Comparison of ENCODE assay signal across 1 mouse cellular context in genomic region chr3:96094203-96094602, GRCm38 (mm10).
TF ChIP-seq lines count a peak whose summit lies in the region.

No protein-coding gene starts in this region.

TF ChIP-seq in MEL, 35 proteins besides CTCF, POLR2A, EP300 and RAD21 (continued from another document):
- TF ChIP-seq TAL1 (IDR thresholded peaks at IDR 0.05; ENCODE audit: low read length), result peak; percentile 46; the same call in 1 of the 2 replicates
- TF ChIP-seq POLR2AphosphoS5 (IDR thresholded peaks at IDR 0.05; ENCODE audit: borderline replicate concordance, low read depth, low read length), result no peak
- TF ChIP-seq JUND (IDR thresholded peaks at IDR 0.05; ENCODE audit: low read depth, low read length), result no peak
- TF ChIP-seq POLR2AphosphoS2 (IDR thresholded peaks at IDR 0.05; ENCODE audit: low read length), result no peak
- peak; percentile 73; the same call in 1 of the 2 replicates for TF ChIP-seq MEF2A (IDR thresholded peaks at IDR 0.05; ENCODE audit: extremely low read depth, insufficient replicate concordance, low read depth, low read length, poor library complexity, severe bottlenecking)
- TF ChIP-seq UBTF (IDR thresholded peaks at IDR 0.05; ENCODE audit: borderline replicate concordance, insufficient read depth, low read depth, low read length), result no peak
- TF ChIP-seq MYB (IDR thresholded peaks at IDR 0.05; ENCODE audit: low read depth, low read length), result no peak
- TF ChIP-seq HCFC1 (IDR thresholded peaks at IDR 0.05; ENCODE audit: low read depth, low read length), result no peak
- peak; percentile 19; the same call in 1 of the 2 replicates for TF ChIP-seq ELF1 (IDR thresholded peaks at IDR 0.05; ENCODE audit: low read depth, low read length)
- no peak for TF ChIP-seq MYC (IDR thresholded peaks at IDR 0.05; ENCODE audit: low read depth, low read length)
- TF ChIP-seq GATA1 (IDR thresholded peaks at IDR 0.05; ENCODE audit: low read depth, low read length), result peak; percentile 56; the same call in 1 of the 2 replicates
- no peak for TF ChIP-seq ETS1 (IDR thresholded peaks at IDR 0.05; ENCODE audit: low read depth, low read length)
- TF ChIP-seq KAT2A (conservative IDR thresholded peaks at IDR 0.05; ENCODE audit: low read depth, low read length), result no peak
- TF ChIP-seq BHLHE40 (IDR thresholded peaks at IDR 0.05; ENCODE audit: borderline replicate concordance, low read depth, low read length), result no peak
- no peak for TF ChIP-seq CHD2 (IDR thresholded peaks at IDR 0.05; ENCODE audit: low read length)
- no peak for TF ChIP-seq NRF1 (IDR thresholded peaks at IDR 0.05; ENCODE audit: insufficient read depth, low read depth, low read length, poor library complexity, severe bottlenecking)
- no peak; the same call in 1 of the 2 replicates for TF ChIP-seq MAZ (IDR thresholded peaks at IDR 0.05; ENCODE audit: low read depth, low read length)
- TF ChIP-seq E2F4 (IDR thresholded peaks at IDR 0.05; ENCODE audit: borderline replicate concordance, low read depth, low read length), result no peak
- TF ChIP-seq USF2 (IDR thresholded peaks at IDR 0.05; ENCODE audit: borderline replicate concordance in 1 of 2, insufficient read depth in 1 of 2, low read depth in 1 of 2, low read length in 2 of 2), result no peak
- TF ChIP-seq MAFK (IDR thresholded peaks at IDR 0.05; ENCODE audit: borderline replicate concordance, low read depth, low read length), result no peak
- TF ChIP-seq TBP (IDR thresholded peaks at IDR 0.05; ENCODE audit: low read depth, low read length), result no peak
- no peak for TF ChIP-seq SIN3A (IDR thresholded peaks at IDR 0.05; ENCODE audit: low read length)
- TF ChIP-seq RCOR1 (IDR thresholded peaks at IDR 0.05; ENCODE audit: low read depth, low read length), result no peak
- no peak for TF ChIP-seq ZC3H11A (IDR thresholded peaks at IDR 0.05; ENCODE audit: low read depth, low read length)
